Mouse (Mus musculus) brain, embryonic 14.5 days (tissue): Measurements from ENCODE around the gene Mbd3. TPM values are rescaled to one million over a fixed set of nuclear protein-coding genes. Genes with fewer than 3 reads are reported as not detected.

Experiments used
- DNase-seq: peaks from one replicate; pipeline ENCODE4 v3.0.0-alpha.2; 2011; ENCODE audit warnings: low read depth
- CTCF ChIP-seq: fragments of 200-500 bp; IDR thresholded peaks from 2 replicates; pipeline ENCODE4 v1.5.1; 2012; ENCODE audit warnings: inconsistent platforms, mild to moderate bottlenecking, moderate library complexity, borderline replicate concordance; ENCODE audit not compliant: insufficient read depth, insufficient read length; ENCODE audit errors: extremely low read depth
- POLR2A ChIP-seq: fragments of 200-500 bp; IDR thresholded peaks from 2 replicates; pipeline ENCODE4 v1.6.1; 2012; ENCODE audit warnings: mild to moderate bottlenecking, inconsistent platforms, borderline replicate concordance; ENCODE audit not compliant: poor library complexity, insufficient read depth, insufficient read length, severe bottlenecking; ENCODE audit errors: extremely low read depth
- polyA plus RNA-seq: library from polyadenylated mRNA; depleted of rRNA; stranded (reverse); fragments of >200 nt; gene quantifications from 2 replicates; pipeline ENCODE4 v1.2.3, GENCODE M21; 2012

The Mbd3 gene
- polyA plus RNA-seq, 1 experiment = 265 TPM

DNA sequence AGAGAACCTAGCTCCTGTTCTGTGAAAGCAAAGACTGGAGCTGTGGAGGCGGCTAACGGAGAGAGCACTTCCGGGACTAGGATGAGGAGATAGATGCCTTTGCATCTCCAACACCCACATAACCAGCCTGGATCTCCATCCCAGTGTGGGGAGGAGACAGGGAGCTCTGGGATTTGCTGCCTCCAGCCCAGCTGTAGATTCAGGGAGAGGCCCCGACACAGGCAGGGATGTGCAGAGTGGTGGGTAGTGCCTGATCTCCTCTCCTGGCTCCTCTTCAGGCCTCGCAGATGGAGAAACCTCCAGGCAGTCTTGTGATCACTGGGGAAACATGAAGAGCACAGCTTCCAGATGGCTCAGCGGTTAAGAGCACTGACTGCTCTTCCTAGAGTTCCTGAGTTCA lies 26.6 kb downstream of the Mbd3 start:
- no peak for TF ChIP-seq CTCF
- TF ChIP-seq POLR2A = no peak

DNA sequence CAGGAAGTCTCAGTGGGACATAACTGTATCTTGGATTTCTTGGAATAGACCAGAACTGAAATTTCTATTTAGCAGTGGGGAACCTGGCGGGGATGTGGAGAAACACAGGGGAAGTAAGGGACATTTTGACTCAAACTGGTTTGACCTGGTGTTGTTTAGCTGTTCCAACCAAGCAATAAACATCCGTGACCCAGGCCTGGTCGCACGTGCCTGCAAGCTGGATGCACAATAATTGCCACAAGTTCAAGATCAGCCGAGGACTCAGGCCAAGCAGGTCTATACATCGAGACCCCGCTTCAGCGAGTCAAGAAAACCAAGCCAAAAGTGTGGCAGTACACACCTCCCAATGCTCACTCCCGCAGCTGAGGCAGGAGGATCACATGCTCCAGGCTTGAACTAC lies 27.4 kb downstream of the Mbd3 start:
- TF ChIP-seq POLR2A = no peak
- no peak for TF ChIP-seq CTCF
- no peak for DNase-seq

More for the DNA sequence above, 26.6 kb downstream of the Mbd3 start:
- DNase-seq = no peak

DNA sequence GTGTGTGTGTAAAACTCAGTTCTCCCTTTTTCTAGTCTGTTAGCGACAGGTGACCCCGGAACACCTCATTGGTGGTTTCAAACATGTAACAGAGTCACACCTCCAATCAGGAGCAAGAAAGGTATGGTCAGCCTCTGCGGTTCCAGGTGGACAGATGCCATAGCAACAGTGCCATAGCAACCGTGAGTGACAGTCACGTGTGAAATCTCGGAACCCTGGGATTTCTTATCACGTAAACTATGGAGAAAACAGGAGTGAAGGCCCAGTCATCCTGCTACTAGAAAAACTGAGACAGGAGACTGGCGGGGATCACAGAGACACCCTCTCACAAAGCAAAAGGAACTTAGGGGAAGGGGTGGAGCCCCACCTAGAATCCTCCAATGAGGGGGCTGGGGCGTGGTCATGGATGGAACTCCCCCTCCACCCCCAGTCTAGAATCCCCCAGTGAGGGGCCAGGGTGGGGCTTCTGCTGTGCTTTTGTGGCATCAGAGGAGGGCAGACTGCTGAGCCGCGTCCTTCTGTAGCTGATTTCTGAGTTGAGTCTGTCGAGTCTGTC lies 27.9 kb downstream of the Mbd3 start:
- TF ChIP-seq CTCF (no peak), POLR2A (no peak)
- peak; percentile 87 for DNase-seq

DNA sequence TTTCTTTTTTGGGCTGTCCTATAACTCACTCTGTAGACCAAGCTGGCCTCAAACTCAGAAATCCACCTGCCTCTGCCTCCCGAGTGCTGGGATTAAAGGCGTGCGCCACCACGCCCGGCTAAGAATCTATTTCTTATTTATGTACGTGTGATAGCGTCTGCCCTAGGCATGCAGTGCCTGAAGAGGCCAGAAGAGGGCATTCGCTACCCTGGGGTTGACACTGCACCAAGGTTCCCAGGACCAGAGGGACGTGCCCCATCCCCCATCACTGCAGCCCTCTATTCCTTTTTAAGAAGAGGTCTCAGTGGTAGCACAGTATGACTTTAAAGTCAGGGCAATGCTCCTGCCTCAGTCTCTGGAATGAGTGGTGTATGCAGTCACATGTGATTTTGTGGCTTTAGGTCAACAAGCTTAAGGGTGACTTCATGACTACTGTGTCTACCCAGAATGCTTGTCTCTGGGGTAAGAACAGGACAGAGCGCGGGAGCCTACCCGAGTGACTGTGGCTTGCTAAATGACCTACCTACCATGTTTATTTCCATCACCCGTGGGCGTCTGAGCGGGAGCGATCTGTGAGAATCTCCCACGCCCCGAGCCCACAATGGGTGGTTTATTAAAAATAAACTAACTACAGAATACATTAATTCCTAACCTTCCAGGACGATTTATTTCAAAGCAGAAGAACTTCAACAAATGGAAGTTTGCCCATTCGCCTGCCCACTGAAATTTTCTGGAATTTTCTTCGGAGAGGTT lies 29.2 kb downstream of the Mbd3 start:
- TF ChIP-seq CTCF (no peak), POLR2A (no peak)
- DNase-seq = no peak

DNA sequence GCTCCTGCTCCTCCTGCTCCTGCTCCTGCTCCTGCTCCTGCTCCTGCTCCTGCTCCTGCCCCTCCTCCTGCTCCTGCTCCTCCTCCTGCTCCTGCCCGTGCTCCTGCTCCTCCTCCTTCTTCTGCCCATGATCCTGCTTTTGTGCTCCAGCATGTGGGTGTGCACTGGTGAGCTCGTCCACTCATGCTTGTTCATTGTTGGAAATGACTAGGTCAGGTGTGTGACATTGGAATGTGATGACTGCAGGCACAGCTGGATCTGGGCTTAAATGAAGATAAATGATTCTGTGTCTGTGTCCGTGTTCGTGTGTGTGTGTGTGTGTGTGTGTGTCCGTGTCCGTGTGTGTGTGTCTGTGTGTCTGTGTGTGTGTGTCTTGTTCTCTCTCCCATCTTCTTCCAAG lies 31.0 kb downstream of the Mbd3 start:
- no peak for DNase-seq
- TF ChIP-seq POLR2A = no peak
- no peak for TF ChIP-seq CTCF

DNA sequence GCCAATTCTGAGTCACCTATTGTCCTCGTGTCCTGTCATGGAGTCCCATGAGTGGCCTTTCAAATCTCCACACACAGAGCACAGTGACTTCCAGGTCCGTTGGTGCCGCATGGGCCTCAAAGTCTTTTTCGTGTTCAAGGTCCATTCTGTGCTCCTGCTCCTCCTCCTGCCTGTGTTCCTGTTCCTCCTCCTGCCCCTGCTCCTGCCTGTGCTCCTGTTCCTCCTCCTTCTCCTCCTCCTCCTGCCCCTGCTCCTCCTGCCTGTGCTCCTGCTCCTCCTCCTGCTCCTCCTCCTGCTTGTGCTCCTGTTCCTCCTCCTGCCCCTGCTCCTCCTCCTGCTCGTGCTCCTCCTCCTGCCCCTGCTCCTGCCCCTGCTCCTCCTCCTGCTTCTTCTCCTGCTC lies 31.4 kb downstream of the Mbd3 start:
- no peak for DNase-seq

DNA sequence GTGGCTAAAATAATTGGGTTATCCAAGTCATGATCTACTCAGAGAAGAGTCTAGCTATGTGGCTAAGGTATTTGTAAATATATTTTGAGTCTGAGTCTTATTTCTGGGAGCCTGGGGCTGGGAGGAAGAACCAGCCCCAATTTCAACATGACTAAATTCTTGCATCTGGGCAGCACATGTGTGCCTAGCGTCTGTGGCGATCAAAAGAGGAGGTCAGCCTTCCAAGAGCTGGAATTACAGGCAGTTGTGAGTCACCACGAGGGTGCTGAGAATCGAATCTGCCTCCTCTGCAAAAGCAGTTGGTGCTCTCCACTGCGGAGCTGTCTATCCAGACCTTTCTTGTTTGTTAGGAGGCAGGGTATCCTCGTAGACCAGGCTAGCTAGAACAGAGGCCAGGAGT lies 33.6 kb downstream of the Mbd3 start:
- TF ChIP-seq CTCF (no peak), POLR2A (no peak)
- DNase-seq = no peak

More for the DNA sequence above, 31.4 kb downstream of the Mbd3 start:
- TF ChIP-seq CTCF = no peak
- TF ChIP-seq POLR2A = no peak

DNA sequence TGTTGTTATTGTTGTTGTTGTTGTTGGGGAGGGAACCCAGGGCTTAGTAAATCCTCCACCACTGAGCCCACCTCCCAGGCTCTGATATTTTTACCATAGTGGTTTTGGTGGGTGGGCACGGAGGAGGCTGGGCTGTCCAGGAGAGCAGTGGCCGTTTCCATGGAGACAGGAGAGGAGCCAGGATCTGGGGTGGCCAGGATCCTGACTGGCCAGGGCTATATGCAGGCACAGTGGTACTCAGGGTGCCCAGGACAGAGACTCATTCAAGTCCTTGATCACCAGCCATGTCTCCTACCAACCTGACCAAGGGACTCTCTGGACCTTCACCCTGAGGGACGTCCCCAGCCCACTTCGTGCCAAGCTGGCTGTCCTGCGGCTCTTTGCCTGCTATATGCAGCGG lies 35.6 kb downstream of the Mbd3 start:
- no peak for TF ChIP-seq CTCF
- DNase-seq = no peak

DNA sequence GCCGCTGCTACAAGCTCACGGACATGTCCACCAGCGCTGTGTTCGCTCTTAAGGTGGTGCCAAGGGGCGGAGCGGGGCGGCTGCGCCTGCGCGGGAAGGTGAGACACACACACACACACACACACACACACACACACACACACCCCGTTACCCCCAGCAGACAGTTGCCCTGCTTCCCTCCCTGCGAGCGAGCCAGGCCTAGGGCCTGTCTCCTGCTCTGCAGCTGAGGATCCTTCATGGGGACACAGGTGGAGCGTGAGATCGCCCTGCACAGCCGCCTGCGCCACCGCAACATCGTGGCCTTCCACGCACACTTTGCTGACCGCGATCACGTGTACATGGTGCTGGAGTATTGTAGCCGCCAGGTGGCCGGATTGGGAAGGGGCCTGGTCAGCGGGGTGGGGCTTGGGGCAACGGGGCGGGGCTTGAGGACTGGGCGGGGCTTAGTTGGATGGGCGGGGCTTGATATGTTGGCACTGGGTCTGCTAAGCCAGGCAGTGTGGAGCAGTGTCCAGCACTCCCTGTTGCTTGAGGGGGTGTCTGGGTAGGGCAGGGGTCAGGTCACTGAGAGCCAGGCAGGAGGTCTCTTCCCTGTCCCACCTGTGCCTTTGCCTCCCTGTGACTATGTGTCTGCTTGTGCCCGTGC lies 41.2 kb downstream of the Mbd3 start:
- TF ChIP-seq POLR2A = no peak
- TF ChIP-seq CTCF = no peak
- DNase-seq = peak; percentile 52

DNA sequence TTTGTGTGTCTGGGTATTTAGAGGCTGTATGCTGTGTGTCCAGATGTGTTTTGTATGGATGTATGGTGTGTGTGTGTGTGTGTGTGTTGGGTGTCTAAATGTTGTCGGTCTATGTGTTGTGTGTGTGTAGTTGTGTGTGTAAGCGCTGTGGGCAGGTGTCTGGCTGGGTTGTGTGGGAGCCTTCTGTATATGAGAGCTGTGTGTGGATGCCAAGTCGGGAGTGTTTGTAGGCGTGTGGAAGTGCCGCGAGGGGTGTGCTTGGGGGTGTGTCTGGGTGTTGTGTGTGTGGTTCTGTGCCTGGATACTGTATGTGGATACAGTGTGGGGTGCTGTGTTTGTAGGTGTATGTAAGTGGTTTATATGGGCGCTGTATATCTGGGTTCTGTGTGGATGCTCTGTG lies 42.0 kb downstream of the Mbd3 start:
- DNase-seq = no peak
- TF ChIP-seq POLR2A = no peak
- TF ChIP-seq CTCF = no peak

DNA sequence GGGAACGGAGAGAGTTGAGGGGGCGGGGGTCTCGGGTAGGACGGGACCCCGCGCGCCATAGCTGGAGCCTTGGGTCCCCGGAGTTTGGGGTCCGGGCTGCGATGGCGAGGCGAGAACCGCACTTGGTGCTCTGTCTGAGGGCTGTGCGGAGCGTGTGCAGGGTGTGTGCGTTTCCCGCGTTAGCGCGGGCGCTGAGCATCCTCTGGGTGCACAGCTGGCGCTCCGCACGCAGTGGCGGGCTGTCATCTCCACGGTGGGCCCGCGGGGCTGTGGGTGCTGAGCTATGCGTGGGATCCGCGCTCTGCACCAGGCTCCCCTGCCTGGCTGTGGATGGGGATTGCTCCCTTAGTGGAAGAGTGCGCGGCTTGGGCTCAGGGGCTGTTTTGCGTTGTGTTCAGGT lies 42.6 kb downstream of the Mbd3 start:
- TF ChIP-seq POLR2A = no peak
- no peak for TF ChIP-seq CTCF
- DNase-seq = no peak

DNA sequence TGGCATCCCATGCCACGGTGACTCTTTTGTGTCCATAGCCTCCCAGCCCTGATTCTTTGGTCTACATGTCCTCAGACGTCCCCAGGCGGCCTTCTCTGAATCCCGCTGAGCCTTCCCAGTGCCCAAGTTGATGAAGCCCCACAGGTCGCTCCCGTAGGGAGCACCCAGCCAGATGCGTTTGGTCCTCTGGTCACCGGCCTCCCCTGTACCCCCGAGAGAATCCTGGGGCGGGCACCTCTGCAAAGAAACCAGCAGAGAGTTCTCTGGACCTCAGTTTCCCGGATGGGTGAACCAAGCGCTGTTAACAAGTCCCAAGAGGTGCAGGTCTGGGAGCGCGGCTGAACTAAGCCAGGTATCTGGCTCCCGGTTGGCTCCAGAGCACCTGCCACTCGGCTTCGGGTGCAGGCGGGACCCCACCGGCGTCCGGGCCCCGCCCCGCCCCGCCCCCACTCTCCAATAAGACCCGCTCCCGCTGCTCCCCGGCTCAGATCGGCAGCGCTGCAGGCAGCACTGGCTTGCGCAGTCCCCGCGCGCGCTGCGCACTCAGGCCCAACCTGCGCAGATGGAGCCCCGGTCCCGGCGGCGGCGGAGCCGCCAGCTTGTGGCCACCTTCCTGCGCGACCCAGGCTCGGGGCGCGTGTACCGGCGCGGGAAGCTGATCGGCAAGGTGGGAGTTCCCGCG lies 43.2 kb downstream of the Mbd3 start, which contains the start of gene Plk5:
Gene Plk5, plus strand, starts transcription at position 459 of the 682 bp plus-strand sequence.
- DNase-seq = no peak
- TF ChIP-seq POLR2A = no peak
- no peak for TF ChIP-seq CTCF

DNA sequence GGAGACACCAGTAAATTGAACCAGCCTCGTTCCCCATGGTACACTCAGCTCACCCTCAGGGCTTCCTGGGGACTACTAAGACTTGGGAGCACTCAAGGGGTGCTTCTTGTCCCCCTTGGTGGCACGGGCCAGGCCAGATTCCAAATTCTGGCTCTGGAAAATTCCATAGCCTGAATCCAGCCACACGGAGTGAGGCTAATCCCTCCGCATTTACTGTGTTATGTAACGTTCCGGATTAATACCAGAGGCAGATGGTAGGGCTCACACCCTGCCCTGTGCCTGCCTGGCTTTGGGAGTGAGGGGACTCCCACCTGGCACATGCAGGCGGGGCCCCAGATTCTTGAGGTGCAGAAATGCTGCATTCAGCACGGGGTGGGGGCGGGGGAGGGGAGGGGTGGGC lies 43.9 kb downstream of the Mbd3 start:
- no peak for DNase-seq
- TF ChIP-seq CTCF = no peak
- no peak for TF ChIP-seq POLR2A
